Mouse (Mus musculus) right cerebral cortex, postnatal 14 days (tissue): ENCODE data around the gene As3mt.
"Not testable (repeated sequence)": the region's sequence is repeated elsewhere in the genome, so short reads cannot be mapped to it uniquely, and the experiment has no call there.

ENCODE experiments used
- DNase-seq: peaks from one replicate; pipeline ENCODE4 v3.0.0; 2022

Gene As3mt

GRCm38 (mm10) chr19:46701156-46701555, 6.1 kb upstream of the As3mt start:
- DNase-seq: no peak

GRCm38 (mm10) chr19:46705779-46706495, 1.3 kb upstream of the As3mt start:
- no peak for DNase-seq

GRCm38 (mm10) chr19:46706540-46707295, 540 bp upstream of the As3mt start:
- DNase-seq: no peak

DNA sequence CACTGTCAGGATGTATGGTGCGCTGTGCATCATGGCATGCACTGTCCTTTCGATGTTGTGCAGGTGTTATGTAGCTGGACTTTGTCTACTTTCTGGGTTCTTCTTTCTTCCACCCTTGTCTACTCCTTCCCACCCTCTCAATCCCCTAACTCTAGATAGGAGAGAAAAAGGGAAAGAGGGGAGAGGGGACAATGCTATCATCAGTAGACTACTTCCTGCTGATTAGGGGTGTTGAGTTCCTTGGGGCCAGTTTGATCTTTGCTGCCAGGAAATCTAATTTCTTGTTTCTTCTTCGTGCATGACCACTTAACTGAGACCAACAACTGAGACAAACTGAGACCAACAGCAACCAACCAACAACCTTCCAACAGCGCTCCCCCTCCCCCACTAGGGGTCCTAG, 3.4 kb downstream of the As3mt start:
- no peak for DNase-seq

GRCm38 (mm10) chr19:46714234-46714633, 7.0 kb downstream of the As3mt start:
- DNase-seq: no peak

DNA sequence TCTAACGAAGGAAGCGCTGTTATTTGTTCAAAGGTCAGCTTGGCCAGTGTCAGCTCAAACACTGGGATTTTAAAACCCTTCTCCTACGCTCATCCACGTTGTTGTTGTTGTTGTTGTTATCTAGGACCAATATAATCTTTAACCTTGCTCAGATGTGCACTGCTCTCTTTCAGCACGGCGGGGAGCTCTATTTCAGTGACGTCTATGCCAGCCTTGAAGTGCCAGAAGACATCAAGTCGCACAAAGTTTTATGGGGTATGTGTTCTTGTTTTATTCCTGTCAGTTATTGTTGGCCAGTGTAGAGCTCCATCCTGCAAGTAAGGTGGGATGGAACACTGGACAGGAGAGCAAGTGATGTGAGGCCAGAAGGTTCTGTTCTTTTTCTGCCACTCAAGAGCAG, 7.8 kb downstream of the As3mt start:
- no peak for DNase-seq

DNA sequence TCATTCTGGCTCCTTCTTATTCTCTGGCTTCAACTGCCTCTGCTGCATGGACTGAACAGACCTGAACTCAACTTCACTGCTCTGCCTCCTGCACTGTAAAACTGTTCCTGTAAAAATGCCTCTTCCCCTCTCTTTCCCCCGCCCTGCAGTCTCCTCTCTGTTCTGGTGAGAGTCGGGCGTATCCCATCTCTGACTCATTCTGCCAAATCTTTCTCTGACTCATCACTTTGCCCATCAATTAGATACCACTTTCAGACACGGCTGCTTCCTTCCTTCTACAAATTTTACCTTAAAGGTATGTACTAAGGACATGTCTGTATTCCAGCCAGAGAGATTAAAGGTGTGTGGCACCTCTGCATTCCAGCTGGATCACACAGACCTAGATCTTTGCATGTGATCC, 10.9 kb downstream of the As3mt start:
- DNase-seq: no peak

DNA sequence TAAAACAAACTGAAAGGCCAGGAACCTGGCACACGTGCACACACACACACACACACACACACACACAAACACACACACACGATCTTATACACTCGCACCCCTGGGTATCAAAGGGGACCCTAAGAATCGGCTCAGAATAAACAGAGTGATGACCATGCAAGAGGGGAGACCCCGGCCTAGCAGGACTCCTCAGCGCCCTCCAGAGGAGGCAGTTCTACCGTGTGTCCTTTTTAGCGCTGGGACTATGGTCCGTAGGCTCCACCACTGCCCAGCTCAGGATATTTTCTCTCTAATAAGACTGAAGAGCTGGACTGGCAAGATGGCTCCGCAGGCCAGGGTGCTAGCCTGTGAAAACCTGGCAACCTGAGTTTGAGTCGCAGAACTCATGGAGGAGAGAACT, 17.2 kb downstream of the As3mt start:
- DNase-seq: no peak

- DNase-seq: no peak
Observed at GRCm38 (mm10) chr19:46726142-46726541, 18.9 kb downstream of the As3mt start.

DNA sequence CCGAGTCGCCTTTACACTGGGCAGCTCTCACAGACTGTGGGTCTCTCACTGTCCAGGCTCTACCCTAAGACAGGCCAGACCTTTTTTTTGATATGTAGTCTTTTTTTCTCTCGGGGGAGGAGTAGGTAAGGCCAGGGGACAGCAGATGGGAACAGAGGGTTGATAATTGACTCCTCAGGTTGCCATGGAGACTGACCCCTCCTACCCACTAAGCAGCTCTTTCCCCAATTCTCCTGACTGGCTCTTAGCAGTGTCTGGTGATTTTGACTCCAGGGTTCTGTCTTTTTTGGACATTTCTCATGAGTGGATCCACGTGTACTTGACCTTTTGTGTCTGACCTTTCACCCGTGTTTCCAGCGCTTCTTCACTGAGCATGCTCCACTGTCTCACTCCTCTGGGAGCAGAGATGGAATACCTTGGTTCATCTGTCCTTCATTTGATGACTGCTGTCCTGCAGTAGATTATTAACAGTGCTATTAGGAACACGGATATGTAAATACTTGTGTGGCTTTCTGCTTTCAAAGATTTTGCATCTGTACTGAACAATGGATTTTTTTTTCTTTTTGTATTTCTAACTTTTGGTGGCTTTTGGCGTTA, 20.0 kb downstream of the As3mt start:
- no peak for DNase-seq

DNA sequence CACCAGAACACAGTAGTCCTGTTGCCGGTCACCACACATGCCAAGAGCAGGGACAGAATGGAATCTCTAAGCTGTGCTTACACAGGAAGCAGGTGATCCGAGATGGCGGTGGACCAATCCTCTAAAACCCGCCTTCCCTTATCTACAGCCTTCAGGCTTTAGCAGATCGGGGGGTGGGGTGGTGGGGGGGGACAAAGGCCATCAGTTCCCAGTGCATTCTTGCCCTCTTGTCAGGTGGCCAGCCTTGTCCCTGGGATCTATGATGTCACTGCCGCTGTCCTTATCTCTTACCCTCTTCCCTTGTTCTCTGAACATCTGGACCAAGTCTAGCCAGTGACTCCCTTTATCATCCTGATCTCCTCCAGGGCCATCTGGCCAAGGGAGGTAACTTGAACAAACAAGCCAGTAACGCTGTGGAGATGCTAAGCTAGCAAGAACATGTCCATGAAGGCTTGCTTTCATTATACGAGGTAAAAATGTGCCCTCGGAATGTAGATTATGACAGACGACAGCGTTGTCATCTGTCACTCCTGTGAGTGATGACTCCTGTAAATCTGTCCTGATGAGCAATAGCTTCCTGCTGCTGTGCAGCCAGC, 20.8 kb downstream of the As3mt start:
- DNase-seq: no peak

DNA sequence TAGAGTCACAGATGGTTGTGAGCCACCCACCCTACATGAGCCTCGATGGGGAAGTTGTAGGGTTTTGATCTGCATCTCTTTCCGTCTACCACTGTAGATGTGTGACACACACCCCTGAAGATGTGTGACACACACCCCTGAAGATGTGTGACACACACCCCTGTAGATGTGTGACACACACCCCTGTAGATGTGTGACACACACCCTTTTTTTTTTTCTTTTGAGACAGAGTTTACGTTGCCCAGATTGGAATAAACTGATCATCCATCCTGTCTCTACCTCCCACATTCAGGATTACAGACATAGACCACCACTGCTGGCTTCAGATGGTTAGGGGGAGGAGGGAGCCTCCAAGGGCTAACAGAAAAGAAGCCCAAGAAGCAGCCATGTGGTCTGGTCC, 21.7 kb downstream of the As3mt start:
- no peak for DNase-seq

DNA sequence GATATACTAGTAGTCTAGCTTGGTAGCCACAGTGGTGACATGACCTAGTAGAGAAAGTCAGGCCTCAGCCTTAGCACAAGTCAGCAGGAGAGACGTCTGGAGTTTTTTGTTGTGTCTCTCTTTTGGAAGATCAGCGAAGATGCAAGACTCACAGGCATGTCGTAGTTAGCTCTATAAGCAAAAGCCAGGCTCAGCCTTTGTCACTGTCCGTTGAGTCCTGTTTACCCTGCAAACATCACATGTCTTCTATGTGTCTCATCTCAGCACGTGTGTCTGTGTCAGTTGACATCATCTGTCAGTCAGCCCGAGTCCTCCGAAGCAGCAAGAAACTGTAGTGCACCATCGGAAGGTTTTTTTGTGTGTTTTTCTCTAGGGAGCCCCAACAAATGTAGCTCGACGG, 24.1 kb downstream of the As3mt start:
- no peak for DNase-seq

DNA sequence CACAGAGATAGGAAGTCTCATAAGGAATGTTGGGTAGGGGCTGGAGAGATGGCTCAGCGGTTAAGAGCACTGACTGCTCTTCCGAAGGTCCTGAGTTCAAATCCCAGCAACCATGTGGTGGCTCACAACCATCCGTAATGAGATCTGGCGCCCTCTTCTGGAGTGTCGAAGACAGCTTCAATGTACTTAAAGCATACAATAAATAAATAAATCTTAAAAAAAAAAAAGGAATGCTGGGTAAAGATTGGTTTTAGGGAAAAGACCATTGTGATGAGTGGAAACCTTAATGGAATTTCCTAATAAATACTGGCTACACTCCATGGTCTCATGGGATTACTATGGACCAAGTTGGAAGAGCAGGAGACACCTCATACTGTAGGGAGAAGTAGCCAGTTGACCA, 25.4 kb downstream of the As3mt start:
- DNase-seq: not testable (repeated sequence)

- no peak for DNase-seq
Observed at GRCm38 (mm10) chr19:46733626-46734025, 26.4 kb downstream of the As3mt start.

- DNase-seq: no peak
Observed at GRCm38 (mm10) chr19:46735241-46735640, 28.0 kb downstream of the As3mt start.

DNA sequence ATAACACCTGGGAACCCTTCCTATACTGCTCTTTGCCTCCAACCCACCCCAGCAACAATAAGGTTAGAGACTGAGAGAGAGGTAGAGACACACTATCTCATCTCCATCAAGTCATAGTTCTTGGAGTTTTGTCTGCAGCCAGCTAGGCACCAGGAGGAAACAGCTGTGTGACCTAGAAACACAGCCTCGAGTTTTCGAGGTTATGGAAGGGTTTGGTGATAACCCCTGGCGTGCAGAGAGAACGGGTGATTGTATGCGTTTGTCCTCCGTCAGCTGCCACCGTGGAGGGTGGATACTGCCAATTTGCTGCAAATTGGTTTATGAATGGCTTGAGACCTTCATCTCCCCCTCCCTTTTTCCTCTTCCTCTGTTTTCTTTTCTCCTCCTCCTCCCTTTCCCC, 29.8 kb downstream of the As3mt start:
- no peak for DNase-seq

DNA sequence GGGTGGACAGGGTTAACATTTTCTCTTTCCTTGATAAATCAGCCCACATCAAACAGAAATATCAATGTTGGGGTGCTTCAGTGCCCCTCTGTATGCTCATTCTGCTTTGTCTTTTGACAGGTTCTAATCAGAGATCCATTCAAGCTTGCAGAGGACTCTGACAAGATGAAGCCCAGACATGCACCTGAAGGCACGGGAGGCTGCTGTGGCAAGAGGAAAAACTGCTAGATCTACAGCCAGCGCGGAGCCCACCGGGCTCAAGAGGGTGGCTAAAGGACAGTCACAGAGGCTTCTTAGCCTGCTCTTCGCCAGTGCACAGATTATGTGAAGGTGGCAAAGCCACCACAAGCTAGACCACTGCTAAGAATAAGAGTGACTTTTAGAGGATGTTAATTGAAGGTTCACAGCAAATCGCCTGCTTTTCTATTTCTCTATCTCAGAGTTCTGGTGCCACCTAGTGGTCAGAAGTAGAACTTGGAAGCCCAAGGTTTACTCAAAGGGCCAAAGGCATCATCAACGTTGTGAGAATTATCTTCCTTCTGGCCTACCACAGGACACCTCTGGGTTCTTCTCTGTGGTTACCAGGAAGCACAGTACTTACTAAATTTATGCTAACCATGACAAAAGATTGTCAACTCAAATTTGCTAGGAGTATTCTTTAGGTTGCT, 33.2 kb downstream of the As3mt start:
- DNase-seq: peak; percentile 58

GRCm38 (mm10) chr19:46741574-46741973, 34.3 kb downstream of the As3mt start:
- no peak for DNase-seq

DNA sequence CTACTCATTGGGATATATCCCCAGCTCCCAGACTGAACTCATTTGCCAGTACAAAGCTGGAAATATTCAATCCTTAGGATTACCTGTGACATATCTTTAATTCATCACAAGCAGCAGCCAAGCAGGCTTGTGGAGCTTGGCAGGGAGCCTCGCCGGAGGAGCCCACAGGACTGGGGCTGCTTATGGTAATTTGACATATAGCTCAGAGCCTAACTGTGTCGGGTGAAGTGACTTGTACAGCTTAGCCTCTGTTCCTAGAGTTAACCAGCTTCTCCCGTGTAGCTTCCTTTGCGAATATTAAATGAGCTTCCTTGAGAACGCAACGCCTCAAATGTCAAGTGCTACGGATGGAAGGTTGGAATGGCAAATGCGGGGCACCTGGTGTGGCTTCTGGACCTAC, 37.4 kb downstream of the As3mt start:
- DNase-seq: no peak

GRCm38 (mm10) chr19:46747799-46748198, 40.5 kb downstream of the As3mt start:
- DNase-seq: no peak

DNA sequence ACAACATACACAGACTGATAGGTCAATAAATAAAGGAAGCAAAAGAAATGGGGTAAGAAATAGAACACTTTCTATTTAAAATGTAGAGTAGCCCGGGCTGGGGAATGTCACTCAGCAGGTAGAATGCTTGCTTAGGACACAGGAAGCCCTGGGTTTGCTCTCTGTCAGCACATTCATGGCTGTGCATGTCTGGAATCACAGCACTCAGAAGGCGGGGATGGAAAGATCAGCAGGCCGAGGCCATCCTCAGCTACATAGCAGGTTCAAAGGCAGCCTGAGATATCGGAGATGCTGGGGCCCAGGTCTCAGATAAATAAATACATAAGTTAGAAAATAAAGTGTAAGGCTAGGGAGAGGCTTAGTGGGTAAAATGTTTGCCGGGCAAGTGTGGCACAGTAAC, 45.0 kb downstream of the As3mt start:
- no peak for DNase-seq

DNA sequence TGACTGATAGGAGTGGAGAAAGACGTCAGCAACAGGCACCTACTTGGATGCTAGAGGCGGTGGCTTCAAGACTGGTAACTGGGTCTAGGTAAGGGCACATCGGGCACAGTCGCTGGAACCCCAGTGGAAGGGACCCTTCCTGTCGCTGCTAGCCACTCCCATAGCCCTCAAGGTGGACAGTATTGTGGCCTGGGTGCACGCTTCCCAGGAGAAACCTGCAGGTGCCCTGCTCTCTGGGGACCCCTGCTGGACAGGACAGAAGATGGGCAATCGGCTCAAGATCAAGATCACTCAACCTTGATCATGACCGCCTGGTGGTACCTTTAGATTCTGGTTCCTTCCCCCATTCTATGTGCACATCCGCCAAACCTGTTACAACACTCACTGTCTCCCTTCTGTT, 47.8 kb downstream of the As3mt start:
- no peak for DNase-seq
